Mouse (Mus musculus) lung, adult 2 months (tissue): Measurements from ENCODE around the gene Atad5.

Source experiments
- CTCF ChIP-seq: fragments of 200-500 bp; IDR thresholded peaks from 2 replicates; pipeline ENCODE4 v1.5.1; 2011; ENCODE audit warnings: mild to moderate bottlenecking, low read length, control low read depth; ENCODE audit not compliant: insufficient read depth
- POLR2A ChIP-seq: fragments of 200-500 bp; IDR thresholded peaks from 2 replicates; pipeline ENCODE4 v1.6.1; 2011; ENCODE audit warnings: low read depth, mild to moderate bottlenecking, control low read depth, low read length, borderline replicate concordance; ENCODE audit errors: extremely low read depth

- no peak for TF ChIP-seq CTCF
- no peak for TF ChIP-seq POLR2A
Measured at GRCm38 (mm10) chr11:80056141-80056540, 33.1 kb upstream of the Atad5 start.
